Mouse (Mus musculus): ENCODE measurements around the gene Ctrc. TPM values are rescaled to one million over a fixed set of nuclear protein-coding genes. Genes with fewer than 3 reads are reported as not detected.
A peak's percentile ranks its signal among the peaks of the same experiment; 100 is the strongest.

The Ctrc gene
- polyA plus RNA-seq, 1 experiment from 2014 or later: not detected

- Histone ChIP-seq H3K9ac (replicated peaks) (no peak overlapping the region), H3K9me3 (replicated peaks) (no peaks in the 10 kb centered on the region), H3K4me1 (peaks cover 32% of the 10 kb centered on the region), H3K36me3 (peaks cover 8% of the 10 kb centered on the region), H3K27me3 (replicated peaks) (no peaks in the 10 kb centered on the region), H3K4me2 (no peak overlapping the region), H3K27ac (replicated peaks) (no peak overlapping the region), H3K4me3 (replicated peaks) (no peak overlapping the region)
- WGBS: 91% methylated on average over 5 of the region's 5 CpGs
- no peak for ATAC-seq (ENCODE audit: low FRiP score)
Observed at GRCm38 (mm10) chr4:141865006-141865405, 18.8 kb upstream of the Ctrc start.

GRCm38 (mm10) chr4:141864506-141864905 is 18.3 kb upstream of the Ctrc start:
- H3K9me3 ChIP-seq (replicated peaks): no peaks in the 10 kb centered on the region
- H3K36me3 ChIP-seq: peaks cover 8% of the 10 kb centered on the region
- 96% methylated on average over 8 of the region's 8 CpGs for WGBS
- no peak overlapping the region for H3K27ac ChIP-seq (replicated peaks)
- ATAC-seq (ENCODE audit: low FRiP score): no peak
- no peak overlapping the region for H3K4me2 ChIP-seq
- H3K4me3 ChIP-seq (replicated peaks): no peak overlapping the region
- peaks cover 27% of the 10 kb centered on the region for H3K4me1 ChIP-seq
- no peak overlapping the region for H3K9ac ChIP-seq (replicated peaks)
- no peaks in the 10 kb centered on the region for H3K27me3 ChIP-seq (replicated peaks)

GRCm38 (mm10) chr4:141863726-141864280 is 17.6 kb upstream of the Ctrc start:
- Histone ChIP-seq H3K9me3 (replicated peaks) (no peaks in the 10 kb centered on the region), H3K4me3 (replicated peaks) (no peak overlapping the region), H3K9ac (replicated peaks) (no peak overlapping the region), H3K4me1 (peaks cover 24% of the 10 kb centered on the region), H3K4me2 (no peak overlapping the region), H3K27me3 (replicated peaks) (no peaks in the 10 kb centered on the region), H3K27ac (replicated peaks) (no peak overlapping the region), H3K36me3 (peaks cover 8% of the 10 kb centered on the region)
- no peak for ATAC-seq (ENCODE audit: low FRiP score)
- WGBS: 93% methylated on average over 7 of the region's 7 CpGs

- Histone ChIP-seq H3K9ac (replicated peaks) (no peak overlapping the region), H3K9me3 (replicated peaks) (no peaks in the 10 kb centered on the region), H3K36me3 (peaks cover 11% of the 10 kb centered on the region), H3K4me3 (replicated peaks) (no peak overlapping the region), H3K4me2 (no peak overlapping the region), H3K27ac (replicated peaks) (no peak overlapping the region), H3K27me3 (replicated peaks) (no peaks in the 10 kb centered on the region), H3K4me1 (peaks cover 21% of the 10 kb centered on the region)
- WGBS: 81% methylated on average over 5 of the region's 5 CpGs
- ATAC-seq (ENCODE audit: low FRiP score): no peak
Observed at GRCm38 (mm10) chr4:141862867-141863266, 16.7 kb upstream of the Ctrc start.

GRCm38 (mm10) chr4:141861591-141862295 is 15.6 kb upstream of the Ctrc start:
- Histone ChIP-seq H3K36me3 (peaks cover 11% of the 10 kb centered on the region), H3K27me3 (replicated peaks) (no peaks in the 10 kb centered on the region), H3K27ac (replicated peaks) (no peak overlapping the region), H3K4me2 (no peak overlapping the region), H3K4me3 (replicated peaks) (no peak overlapping the region), H3K9me3 (replicated peaks) (no peaks in the 10 kb centered on the region), H3K9ac (replicated peaks) (no peak overlapping the region), H3K4me1 (peaks cover 12% of the 10 kb centered on the region)
- no peak for ATAC-seq (ENCODE audit: low FRiP score)
- 91% methylated on average over 17 of the region's 17 CpGs for WGBS

GRCm38 (mm10) chr4:141860246-141860841 is 14.2 kb upstream of the Ctrc start:
- 0 out of 2 replicates have a peak, but pooled peaks cover 7% of the 10 kb centered on the region for H3K4me1 ChIP-seq

GRCm38 (mm10) chr4:141859351-141859750 is 13.2 kb upstream of the Ctrc start:
- peaks cover 8% of the 10 kb centered on the region for H3K36me3 ChIP-seq
- no peak overlapping the region for H3K9ac ChIP-seq (replicated peaks)
- 0 out of 2 replicates have a peak, but pooled peaks cover 4% of the 10 kb centered on the region for H3K4me1 ChIP-seq
- no peak overlapping the region for H3K4me2 ChIP-seq
- no peak overlapping the region for H3K27ac ChIP-seq (replicated peaks)
- WGBS: 92% methylated on average over 14 of the region's 14 CpGs
- H3K9me3 ChIP-seq (replicated peaks): no peaks in the 10 kb centered on the region
- no peaks in the 10 kb centered on the region for H3K27me3 ChIP-seq (replicated peaks)
- no peak for ATAC-seq (ENCODE audit: low FRiP score)
- H3K4me3 ChIP-seq (replicated peaks): no peak overlapping the region

More at GRCm38 (mm10) chr4:141860246-141860841, 14.2 kb upstream of the Ctrc start:
- Histone ChIP-seq H3K27ac (replicated peaks) (no peak overlapping the region), H3K27me3 (replicated peaks) (no peaks in the 10 kb centered on the region), H3K4me2 (no peak overlapping the region), H3K4me3 (replicated peaks) (no peak overlapping the region), H3K9me3 (replicated peaks) (no peaks in the 10 kb centered on the region), H3K36me3 (peaks cover 11% of the 10 kb centered on the region), H3K9ac (replicated peaks) (no peak overlapping the region)
- 74% methylated on average over 19 of the region's 19 CpGs for WGBS
- no peak for ATAC-seq (ENCODE audit: low FRiP score)

- Histone ChIP-seq H3K9ac (replicated peaks) (no peak overlapping the region), H3K36me3 (peaks cover 8% of the 10 kb centered on the region), H3K27ac (replicated peaks) (0 out of 2 replicates have a peak overlapping the region, but pooled peaks have one; percentile 9), H3K9me3 (replicated peaks) (no peaks in the 10 kb centered on the region), H3K4me1 (0 out of 2 replicates have a peak, but pooled peaks cover 4% of the 10 kb centered on the region), H3K4me2 (no peak overlapping the region), H3K27me3 (replicated peaks) (no peaks in the 10 kb centered on the region), H3K4me3 (replicated peaks) (no peak overlapping the region)
- no peak for ATAC-seq (ENCODE audit: low FRiP score)
- 87% methylated on average over 20 of the region's 20 CpGs for WGBS
Observed at GRCm38 (mm10) chr4:141858501-141858900, 12.3 kb upstream of the Ctrc start.

- 21% methylated on average over 10 of the region's 10 CpGs for WGBS
- H3K27ac ChIP-seq (replicated peaks): no peak overlapping the region
- no peaks in the 10 kb centered on the region for H3K27me3 ChIP-seq (replicated peaks)
- no peak overlapping the region for H3K9ac ChIP-seq (replicated peaks)
- no peak overlapping the region for H3K4me2 ChIP-seq
- no peaks in the 10 kb centered on the region for H3K9me3 ChIP-seq (replicated peaks)
- H3K36me3 ChIP-seq: peaks cover 8% of the 10 kb centered on the region
- 0 out of 2 replicates have a peak, but pooled peaks cover 4% of the 10 kb centered on the region for H3K4me1 ChIP-seq
- no peak overlapping the region for H3K4me3 ChIP-seq (replicated peaks)
- peak; percentile 55 for ATAC-seq (ENCODE audit: low FRiP score)
Observed at GRCm38 (mm10) chr4:141857422-141857930, 11.3 kb upstream of the Ctrc start.

GRCm38 (mm10) chr4:141853437-141853836 is 7.3 kb upstream of the Ctrc start:
- no peak overlapping the region for H3K9ac ChIP-seq (replicated peaks)
- 0 out of 2 replicates have a peak, but pooled peaks cover 2% of the 10 kb centered on the region for H3K4me1 ChIP-seq
- no peaks in the 10 kb centered on the region for H3K9me3 ChIP-seq (replicated peaks)
- no peaks in the 10 kb centered on the region for H3K27me3 ChIP-seq (replicated peaks)
- no peak overlapping the region for H3K4me2 ChIP-seq
- 72% methylated on average over 9 of the region's 9 CpGs for WGBS
- H3K27ac ChIP-seq (replicated peaks): no peak overlapping the region
- no peaks in the 10 kb centered on the region for H3K36me3 ChIP-seq
- no peak for ATAC-seq (ENCODE audit: low FRiP score)
- H3K4me3 ChIP-seq (replicated peaks): no peak overlapping the region

- Histone ChIP-seq H3K27me3 (replicated peaks) (no peaks in the 10 kb centered on the region), H3K9me3 (replicated peaks) (no peaks in the 10 kb centered on the region), H3K36me3 (no peaks in the 10 kb centered on the region), H3K4me3 (replicated peaks) (no peak overlapping the region), H3K9ac (replicated peaks) (no peak overlapping the region), H3K27ac (replicated peaks) (no peak overlapping the region), H3K4me1 (no peaks in the 10 kb centered on the region), H3K4me2 (no peak overlapping the region)
- no peak for ATAC-seq (ENCODE audit: low FRiP score)
- 66% methylated on average over 5 of the region's 5 CpGs for WGBS
Observed at GRCm38 (mm10) chr4:141834536-141835095, 11.5 kb downstream of the Ctrc start.

Measured in neural tube, embryonic 15.5 days (tissue).